Mouse (Mus musculus): ENCODE measurements at regions not wholly inside any gene's neighbourhood (a gene's known extent, or its start where the extent isn't known, plus 50 kb on each side); places are given as distances from the start of the nearest gene placed in this dataset.

GRCm38 (mm10) chr2:48315306-48315705 is 498.6 kb upstream of the Acvr2a start:
- H3ac ChIP-seq (ENCODE audit: control insufficient read depth, insufficient read length), result no peak overlapping the region
- H3K36me3 ChIP-seq (ENCODE audit: control insufficient read depth, insufficient read depth), result no peaks in the 10 kb centered on the region
- H3K4me3 ChIP-seq, result no peak overlapping the region
- no peaks in the 10 kb centered on the region for H3K79me2 ChIP-seq (ENCODE audit: control insufficient read depth, insufficient read depth)
- H3K4me2 ChIP-seq (ENCODE audit: low read depth), result no peak overlapping the region
- no peaks in the 10 kb centered on the region for H3K27me3 ChIP-seq (ENCODE audit: control insufficient read depth, insufficient read depth, insufficient read length)
- TF ChIP-seq REST (IDR thresholded peaks at IDR 0.05; ENCODE audit: insufficient read depth, insufficient read length) (no peak), USF1 (IDR thresholded peaks at IDR 0.05; ENCODE audit: low read depth) (no peak)

- H3K79me2 ChIP-seq (ENCODE audit: control insufficient read depth, insufficient read depth), result no peaks in the 10 kb centered on the region
- H3K4me2 ChIP-seq (ENCODE audit: low read depth), result peak overlapping the region; percentile 7
- no peak overlapping the region for H3K4me3 ChIP-seq
- H3K36me3 ChIP-seq (ENCODE audit: control insufficient read depth, insufficient read depth), result no peaks in the 10 kb centered on the region
- H3ac ChIP-seq (ENCODE audit: control insufficient read depth, insufficient read length), result no peak overlapping the region
- H3K27me3 ChIP-seq (ENCODE audit: control insufficient read depth, insufficient read depth, insufficient read length), result no peaks in the 10 kb centered on the region
- TF ChIP-seq SRF (IDR thresholded peaks at IDR 0.05; ENCODE audit: control insufficient read depth, insufficient read length, low read depth), result no peak
- TF ChIP-seq MYOD1 (IDR thresholded peaks at IDR 0.05; ENCODE audit: control insufficient read depth in 1 of 3, insufficient read length in 2 of 3, low read depth in 2 of 3), result peak in 1 of 3 experiments; percentile 6
Observed at GRCm38 (mm10) chr2:48316180-48316889, 497.6 kb upstream of the Acvr2a start.

- Histone ChIP-seq H3K79me2 (ENCODE audit: control insufficient read depth, insufficient read depth) (no peaks in the 10 kb centered on the region), H3ac (ENCODE audit: control insufficient read depth, insufficient read length) (no peak overlapping the region), H3K4me3 (no peak overlapping the region), H3K27me3 (ENCODE audit: control insufficient read depth, insufficient read depth, insufficient read length) (no peaks in the 10 kb centered on the region), H3K36me3 (ENCODE audit: control insufficient read depth, insufficient read depth) (no peaks in the 10 kb centered on the region), H3K4me2 (ENCODE audit: low read depth) (peak overlapping the region; percentile 47)
- TF ChIP-seq TCF3 (IDR thresholded peaks at IDR 0.05; ENCODE audit: insufficient read length, low read depth) (no peak), REST (IDR thresholded peaks at IDR 0.05; ENCODE audit: insufficient read depth, insufficient read length) (no peak), USF1 (IDR thresholded peaks at IDR 0.05; ENCODE audit: low read depth) (no peak), SRF (IDR thresholded peaks at IDR 0.05; ENCODE audit: control insufficient read depth, insufficient read length, low read depth) (no peak), MAX (IDR thresholded peaks at IDR 0.05; ENCODE audit: low read depth) (no peak), MYOG (IDR thresholded peaks at IDR 0.05; ENCODE audit: control insufficient read depth in 1 of 3, insufficient read depth in 1 of 3, insufficient read length in 2 of 3, low read depth in 2 of 3) (no peak), MYOD1 (IDR thresholded peaks at IDR 0.05; ENCODE audit: control insufficient read depth in 1 of 3, insufficient read length in 2 of 3, low read depth in 2 of 3) (no peak), CEBPB (IDR thresholded peaks at IDR 0.05; ENCODE audit: insufficient read depth, poor library complexity, severe bottlenecking) (no peak), E2F4 (IDR thresholded peaks at IDR 0.05; ENCODE audit: insufficient read depth) (no peak)
Observed at GRCm38 (mm10) chr2:48317821-48318220, 496.1 kb upstream of the Acvr2a start.

DNA sequence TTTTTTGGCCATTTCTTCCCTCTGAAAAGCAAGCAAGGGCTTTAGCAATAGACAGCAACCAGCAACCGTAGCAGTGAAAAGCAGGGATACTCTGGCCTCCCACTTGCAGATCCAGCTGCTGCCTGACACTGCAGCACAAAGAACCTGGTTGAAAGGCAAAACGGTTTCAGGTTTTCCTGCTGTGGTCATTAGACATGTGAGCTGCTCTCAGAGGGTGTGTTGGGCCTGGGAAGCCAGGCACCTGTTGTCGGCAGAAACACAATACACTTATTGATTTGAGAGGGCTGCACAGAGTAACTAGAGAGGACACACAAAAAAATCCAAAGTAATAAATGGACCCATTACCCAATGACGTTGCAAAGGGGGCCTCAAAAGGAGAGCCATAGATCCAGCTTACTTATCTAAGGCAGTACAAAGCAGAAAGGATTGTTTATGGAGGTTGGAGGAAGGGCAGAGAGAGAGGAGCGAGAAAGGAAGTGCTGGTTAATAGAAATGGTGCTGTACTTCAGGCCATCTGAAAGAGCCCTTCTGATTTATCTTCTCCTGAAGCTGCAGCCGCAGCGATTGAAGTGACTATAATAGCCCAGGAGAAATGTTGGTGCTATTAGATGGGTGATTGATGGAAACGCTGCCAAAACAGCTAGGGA is 495.4 kb upstream of the Acvr2a start:
- TF ChIP-seq MAX (IDR thresholded peaks at IDR 0.05; ENCODE audit: low read depth), result no peak
- no peak for TF ChIP-seq SRF (IDR thresholded peaks at IDR 0.05; ENCODE audit: control insufficient read depth, insufficient read length, low read depth)
- TF ChIP-seq E2F4 (IDR thresholded peaks at IDR 0.05; ENCODE audit: insufficient read depth), result no peak
- TF ChIP-seq MYOD1 (IDR thresholded peaks at IDR 0.05; ENCODE audit: control insufficient read depth in 1 of 3, insufficient read length in 2 of 3, low read depth in 2 of 3), result peak; percentile 16 to 92 (median 74)
- no peak for TF ChIP-seq POLR2AphosphoS2 (IDR thresholded peaks at IDR 0.05; ENCODE audit: insufficient read length, low read depth)
- TF ChIP-seq CEBPB (IDR thresholded peaks at IDR 0.05; ENCODE audit: insufficient read depth, poor library complexity, severe bottlenecking), result no peak
- TF ChIP-seq TCF12 (IDR thresholded peaks at IDR 0.05; ENCODE audit: insufficient read depth, poor library complexity, severe bottlenecking), result peak; percentile 51
- TF ChIP-seq USF1 (IDR thresholded peaks at IDR 0.05; ENCODE audit: low read depth), result no peak
- TF ChIP-seq POLR2A (IDR thresholded peaks at IDR 0.05; ENCODE audit: insufficient read length, low read depth), result no peak
- TF ChIP-seq REST (IDR thresholded peaks at IDR 0.05; ENCODE audit: insufficient read depth, insufficient read length), result no peak
- peak; percentile 31 for TF ChIP-seq TCF3 (IDR thresholded peaks at IDR 0.05; ENCODE audit: insufficient read length, low read depth)
- peak; percentile 32 to 93 (median 75) for TF ChIP-seq MYOG (IDR thresholded peaks at IDR 0.05; ENCODE audit: control insufficient read depth in 1 of 3, insufficient read depth in 1 of 3, insufficient read length in 2 of 3, low read depth in 2 of 3)
- no peak overlapping the region for H3ac ChIP-seq (ENCODE audit: control insufficient read depth, insufficient read length)
- H3K79me2 ChIP-seq (ENCODE audit: control insufficient read depth, insufficient read depth), result no peaks in the 10 kb centered on the region
- H3K36me3 ChIP-seq (ENCODE audit: control insufficient read depth, insufficient read depth), result no peaks in the 10 kb centered on the region
- no peaks in the 10 kb centered on the region for H3K27me3 ChIP-seq (ENCODE audit: control insufficient read depth, insufficient read depth, insufficient read length)
- H3K4me3 ChIP-seq, result no peak overlapping the region
- H3K4me2 ChIP-seq (ENCODE audit: low read depth), result peak overlapping the region; percentile 47

GRCm38 (mm10) chr2:48321471-48321870 is 492.4 kb upstream of the Acvr2a start:
- no peak overlapping the region for H3K4me2 ChIP-seq (ENCODE audit: low read depth)
- H3K79me2 ChIP-seq (ENCODE audit: control insufficient read depth, insufficient read depth), result no peaks in the 10 kb centered on the region
- H3ac ChIP-seq (ENCODE audit: control insufficient read depth, insufficient read length), result no peak overlapping the region
- no peaks in the 10 kb centered on the region for H3K36me3 ChIP-seq (ENCODE audit: control insufficient read depth, insufficient read depth)
- TF ChIP-seq TCF12 (IDR thresholded peaks at IDR 0.05; ENCODE audit: insufficient read depth, poor library complexity, severe bottlenecking) (peak; percentile 10), MYOG (IDR thresholded peaks at IDR 0.05; ENCODE audit: control insufficient read depth in 1 of 3, insufficient read depth in 1 of 3, insufficient read length in 2 of 3, low read depth in 2 of 3) (peak in 2 of 3 experiments; percentile 31 to 75), SRF (IDR thresholded peaks at IDR 0.05; ENCODE audit: control insufficient read depth, insufficient read length, low read depth) (no peak), MYOD1 (IDR thresholded peaks at IDR 0.05; ENCODE audit: control insufficient read depth in 1 of 3, insufficient read length in 2 of 3, low read depth in 2 of 3) (peak in 2 of 3 experiments; percentile 22 to 69), CEBPB (IDR thresholded peaks at IDR 0.05; ENCODE audit: insufficient read depth, poor library complexity, severe bottlenecking) (no peak)
- no peaks in the 10 kb centered on the region for H3K27me3 ChIP-seq (ENCODE audit: control insufficient read depth, insufficient read depth, insufficient read length)
- no peak overlapping the region for H3K4me3 ChIP-seq

Data from myocyte (in vitro differentiated cells).